Mouse (Mus musculus) stomach, postnatal 0 days (tissue): ENCODE data around the gene Slc25a33.

Source experiments
- CTCF ChIP-seq: IDR thresholded peaks from 2 replicates; pipeline ENCODE4 v1.5.1; 2016; ENCODE audit warnings: antibody characterized with exemption, low read depth, mild to moderate bottlenecking, moderate library complexity
- EP300 ChIP-seq: optimal IDR thresholded peaks from 2 replicates; pipeline ENCODE3; 2016; ENCODE audit warnings: antibody characterized with exemption

- peak; percentile 77 for TF ChIP-seq CTCF
- TF ChIP-seq EP300 = no peak
These were observed 62.1 kb downstream of the Slc25a33 start for GRCm38 (mm10) chr4:149711955-149712354.
